Mouse (Mus musculus): Measurements from ENCODE around the gene Disp3.

DNA sequence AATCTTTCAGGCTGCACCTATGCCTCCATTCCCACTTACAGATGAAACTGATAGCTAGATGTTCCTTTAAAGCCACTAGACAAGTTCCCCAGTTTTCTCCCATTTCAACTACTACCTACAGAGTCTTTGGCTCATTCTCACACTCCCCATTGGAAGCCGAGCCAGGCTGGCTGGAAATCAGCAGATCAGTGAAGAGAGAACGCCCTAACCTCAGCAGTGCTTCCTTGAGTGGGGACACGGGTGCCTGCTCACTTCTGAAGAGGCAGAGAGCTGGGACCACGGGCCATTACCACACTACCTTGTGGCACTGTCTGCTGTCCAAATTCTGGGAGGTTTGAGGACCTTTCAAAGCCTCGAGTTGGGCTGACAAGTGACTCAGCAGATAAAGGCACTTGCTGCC, 11.0 kb upstream of the Disp3 start:
- no peak for TF ChIP-seq CTCF (IDR thresholded peaks at IDR 0.05; ENCODE audit: control insufficient read depth, insufficient read depth, insufficient replicate concordance, low read depth, low read length)
- TF ChIP-seq POLR2A (IDR thresholded peaks at IDR 0.05; ENCODE audit: control insufficient read depth, low read depth, low read length): no peak

All from testis, adult 2 months (tissue).